Mouse (Mus musculus): Measurements from ENCODE around the gene Morn3. TPM values are rescaled to one million over a fixed set of nuclear protein-coding genes. Genes with fewer than 3 reads are reported as not detected.
A peak's percentile ranks its signal among the peaks of the same experiment; 100 is the strongest.

Gene Morn3
- total and polyA plus RNA-seq, 2 experiments from 2014 or later, result 0.64 TPM; not detected in 1

GRCm38 (mm10) chr5:123086501-123086900 lies 39.7 kb upstream of the Morn3 start:
- ATAC-seq, result no peak
- no peaks in the 10 kb centered on the region for H3K9me3 ChIP-seq (ENCODE audit: low read length)
- H3K36me3 ChIP-seq (ENCODE audit: insufficient read depth, low read length), result no peaks in the 10 kb centered on the region
- no peak overlapping the region for H3K27ac ChIP-seq
- H3K9ac ChIP-seq (replicated peaks; ENCODE audit: low read length), result no peak overlapping the region
- H3K4me2 ChIP-seq (ENCODE audit: low read depth, low read length), result no peak overlapping the region
- H3K4me3 ChIP-seq (ENCODE audit: low read length), result no peak overlapping the region
- no peak for TF ChIP-seq CTCF (IDR thresholded peaks at IDR 0.05; ENCODE audit: low read depth)
- H3K27me3 ChIP-seq (ENCODE audit: insufficient read depth, low read length), result no peaks in the 10 kb centered on the region
- no peak for DNase-seq (ENCODE audit: low spot score)
- H3K4me1 ChIP-seq (ENCODE audit: insufficient read depth, low read length), result no peaks in the 10 kb centered on the region
- 87% methylated on average over 2 of the region's 2 CpGs for WGBS

- DNase-seq (ENCODE audit: low spot score) (no peak), ATAC-seq (no peak)
- Histone ChIP-seq H3K4me1 (ENCODE audit: insufficient read depth, low read length) (no peaks in the 10 kb centered on the region), H3K4me3 (ENCODE audit: low read length) (no peak overlapping the region), H3K4me2 (ENCODE audit: low read depth, low read length) (no peak overlapping the region), H3K36me3 (ENCODE audit: insufficient read depth, low read length) (no peaks in the 10 kb centered on the region), H3K9me3 (ENCODE audit: low read length) (no peaks in the 10 kb centered on the region), H3K27me3 (ENCODE audit: insufficient read depth, low read length) (no peaks in the 10 kb centered on the region), H3K9ac (replicated peaks; ENCODE audit: low read length) (no peak overlapping the region), H3K27ac (no peak overlapping the region)
- WGBS, result 69% methylated on average over 13 of the region's 13 CpGs
- TF ChIP-seq CTCF (IDR thresholded peaks at IDR 0.05; ENCODE audit: low read depth), result no peak
Measured at GRCm38 (mm10) chr5:123083340-123084050, 36.7 kb upstream of the Morn3 start.

- H3K9ac ChIP-seq (replicated peaks; ENCODE audit: low read length), result no peak overlapping the region
- WGBS, result 96% methylated on average over 12 of the region's 13 CpGs
- peak; percentile 30 for TF ChIP-seq CTCF (IDR thresholded peaks at IDR 0.05; ENCODE audit: low read depth)
- DNase-seq (ENCODE audit: low spot score), result no peak
- H3K4me2 ChIP-seq (ENCODE audit: low read depth, low read length), result no peak overlapping the region
- no peaks in the 10 kb centered on the region for H3K9me3 ChIP-seq (ENCODE audit: low read length)
- H3K27me3 ChIP-seq (ENCODE audit: insufficient read depth, low read length), result no peaks in the 10 kb centered on the region
- no peak overlapping the region for H3K27ac ChIP-seq
- ATAC-seq, result no peak
- H3K4me1 ChIP-seq (ENCODE audit: insufficient read depth, low read length), result peaks cover 18% of the 10 kb centered on the region
- no peaks in the 10 kb centered on the region for H3K36me3 ChIP-seq (ENCODE audit: insufficient read depth, low read length)
- H3K4me3 ChIP-seq (ENCODE audit: low read length), result no peak overlapping the region
Measured at GRCm38 (mm10) chr5:123080510-123080909, 33.7 kb upstream of the Morn3 start.

GRCm38 (mm10) chr5:123080041-123080440 lies 33.2 kb upstream of the Morn3 start:
- Histone ChIP-seq H3K27me3 (ENCODE audit: insufficient read depth, low read length) (no peaks in the 10 kb centered on the region), H3K4me2 (ENCODE audit: low read depth, low read length) (no peak overlapping the region), H3K9me3 (ENCODE audit: low read length) (no peaks in the 10 kb centered on the region), H3K36me3 (ENCODE audit: insufficient read depth, low read length) (no peaks in the 10 kb centered on the region), H3K4me1 (ENCODE audit: insufficient read depth, low read length) (peaks cover 20% of the 10 kb centered on the region), H3K27ac (no peak overlapping the region), H3K4me3 (ENCODE audit: low read length) (no peak overlapping the region), H3K9ac (replicated peaks; ENCODE audit: low read length) (no peak overlapping the region)
- DNase-seq (ENCODE audit: low spot score), result no peak
- TF ChIP-seq CTCF (IDR thresholded peaks at IDR 0.05; ENCODE audit: low read depth), result no peak
- 89% methylated on average over 8 of the region's 8 CpGs for WGBS
- ATAC-seq, result no peak

- H3K27ac ChIP-seq, result no peak overlapping the region
- H3K9ac ChIP-seq (replicated peaks; ENCODE audit: low read length), result no peak overlapping the region
- H3K4me3 ChIP-seq (ENCODE audit: low read length), result no peak overlapping the region
- no peak for TF ChIP-seq CTCF (IDR thresholded peaks at IDR 0.05; ENCODE audit: low read depth)
- DNase-seq (ENCODE audit: low spot score) (no peak), ATAC-seq (no peak)
- peaks cover 20% of the 10 kb centered on the region for H3K4me1 ChIP-seq (ENCODE audit: insufficient read depth, low read length)
- H3K4me2 ChIP-seq (ENCODE audit: low read depth, low read length), result no peak overlapping the region
- H3K36me3 ChIP-seq (ENCODE audit: insufficient read depth, low read length), result no peaks in the 10 kb centered on the region
- 88% methylated on average over 1 of the region's 1 CpGs for WGBS
- H3K9me3 ChIP-seq (ENCODE audit: low read length), result no peaks in the 10 kb centered on the region
- no peaks in the 10 kb centered on the region for H3K27me3 ChIP-seq (ENCODE audit: insufficient read depth, low read length)
Measured at GRCm38 (mm10) chr5:123079568-123079967, 32.8 kb upstream of the Morn3 start.

GRCm38 (mm10) chr5:123076419-123077281 lies 29.8 kb upstream of the Morn3 start:
- WGBS, result 6% methylated on average over 33 of the region's 35 CpGs
- Histone ChIP-seq H3K27me3 (ENCODE audit: insufficient read depth, low read length) (no peaks in the 10 kb centered on the region), H3K9me3 (ENCODE audit: low read length) (no peaks in the 10 kb centered on the region), H3K9ac (replicated peaks; ENCODE audit: low read length) (peak overlapping the region; percentile 77), H3K27ac (peak overlapping the region; percentile 81), H3K4me2 (ENCODE audit: low read depth, low read length) (peak overlapping the region; percentile 81), H3K4me1 (ENCODE audit: insufficient read depth, low read length) (peaks cover 20% of the 10 kb centered on the region), H3K36me3 (ENCODE audit: insufficient read depth, low read length) (no peaks in the 10 kb centered on the region), H3K4me3 (ENCODE audit: low read length) (peak overlapping the region; percentile 81)
- TF ChIP-seq CTCF (IDR thresholded peaks at IDR 0.05; ENCODE audit: low read depth), result no peak
- DNase-seq (ENCODE audit: low spot score) (peak; percentile 74), ATAC-seq (peak; percentile 89)
